Mouse (Mus musculus) heart, embryonic 14.5 days (tissue): ENCODE measurements around the gene Ddx55. TPM values are rescaled to one million over a fixed set of nuclear protein-coding genes. Genes with fewer than 3 reads are reported as not detected.
A peak's percentile ranks its signal among the peaks of the same experiment; 100 is the strongest.
"Not testable (repeated sequence)": the region's sequence is repeated elsewhere in the genome, so short reads cannot be mapped to it uniquely, and the experiment has no call there.

Source experiments
- ATAC-seq: fragments of 200-750 bp; cut with Nextera tagmentation; 2 replicates; pipeline ENCODE4 v1.8.0; 2017; ENCODE audit warnings: low read depth, moderate TSS enrichment; ENCODE audit not compliant: insufficient number of reproducible peaks, insufficient read depth, low FRiP score
- H3K27ac ChIP-seq, 2 experiments: fragments of 200-500 bp in 1 of 2; fragments of 300-500 bp in 1 of 2; sonication (generic) in 1 of 2; replicated peaks in 1 of 2; 2 replicates each; pipeline ENCODE4 v1.5.1; 2012 to 2014; ENCODE audit warnings: low read depth in 2 of 2, low read length in 2 of 2, control low read depth in 1 of 2, mild to moderate bottlenecking in 1 of 2, mixed read lengths in 1 of 2; ENCODE audit not compliant: control insufficient read depth in 1 of 2, insufficient read depth in 1 of 2
- H3K27me3 ChIP-seq: fragments of 300-500 bp; sonication (generic); 2 replicates; pipeline ENCODE4 v1.6.1; 2014; ENCODE audit warnings: mild to moderate bottlenecking, low read length, control low read depth; ENCODE audit not compliant: control insufficient read depth, insufficient read depth
- H3K36me3 ChIP-seq: fragments of 300-500 bp; sonication (generic); 2 replicates; pipeline ENCODE4 v1.6.1; 2014; ENCODE audit warnings: mild to moderate bottlenecking, control low read depth, low read length, mixed read lengths; ENCODE audit not compliant: control insufficient read depth, insufficient read depth
- H3K4me1 ChIP-seq, 2 experiments: fragments of 200-500 bp in 1 of 2; fragments of 300-500 bp in 1 of 2; sonication (generic) in 1 of 2; 2 replicates each; pipeline ENCODE4 v1.6.1; 2012 to 2014; ENCODE audit warnings: low read length in 2 of 2, control low read depth in 1 of 2, mixed read lengths in 1 of 2; ENCODE audit not compliant: control insufficient read depth in 2 of 2, insufficient read depth in 2 of 2
- H3K4me2 ChIP-seq: fragments of 300-500 bp; sonication (generic); 2 replicates; pipeline ENCODE4 v1.6.1; 2014; ENCODE audit warnings: mild to moderate bottlenecking, low read length
- H3K4me3 ChIP-seq, 2 experiments: fragments of 200-500 bp in 1 of 2; fragments of 300-500 bp in 1 of 2; sonication (generic) in 1 of 2; 2 replicates each; pipeline ENCODE4 v1.5.1; 2012 to 2014; ENCODE audit warnings: low read length in 2 of 2, mild to moderate bottlenecking in 2 of 2, control low read depth in 1 of 2, low read depth in 1 of 2, moderate library complexity in 1 of 2; ENCODE audit not compliant: control insufficient read depth in 1 of 2, insufficient read depth in 1 of 2
- H3K9ac ChIP-seq: fragments of 300-500 bp; sonication (generic); 2 replicates; pipeline ENCODE4 v1.6.1; 2014; ENCODE audit warnings: mild to moderate bottlenecking, low read length
- H3K9me3 ChIP-seq: fragments of 300-500 bp; sonication (generic); 2 replicates; pipeline ENCODE4 v1.6.1; 2016; ENCODE audit warnings: low read length, control low read depth; ENCODE audit not compliant: control insufficient read depth
- WGBS: fragments of 180-500 bp; shearing (Covaris S2); extraction: QIAGEN DNeasy Blood & Tissue Kit; methylation state at CpG from one replicate; pipeline ENCODE4 v1.1.7; 2014; 5-methylcytosine and 5-hydroxymethylcytosine counted together
- polyA plus RNA-seq: library from polyadenylated mRNA; unstranded; fragments of >200 nt; fragmentation: Nextera tagmentation; extraction: Ambion mirVana; gene quantifications from 2 replicates; pipeline ENCODE4 v1.2.1, GENCODE M21; 2014

Ddx55 gene
- polyA plus RNA-seq, 1 experiment from 2014 or later = 6.5 TPM

GRCm38 (mm10) chr5:124598224-124599174 lies 45.8 kb downstream of the Ddx55 start:
- Histone ChIP-seq H3K9me3 (no peaks in the 10 kb centered on the region), H3K4me3 (peak overlapping the region; percentile 75 to 80), H3K27me3 (no peaks in the 10 kb centered on the region), H3K4me2 (peak overlapping the region; percentile 93), H3K27ac (no peak overlapping the region), H3K36me3 (peaks cover 38% of the 10 kb centered on the region), H3K9ac (peak overlapping the region; percentile 73), H3K4me1 (peaks cover 2 to 4% of the 10 kb centered on the region in 2 experiments; a peak in 2 of 4 replicates)
- peak; percentile 98 for ATAC-seq
- 7% methylated on average over 30 of the region's 30 CpGs for WGBS

- H3K9ac ChIP-seq, H3K27ac ChIP-seq, H3K4me3 ChIP-seq, H3K27me3 ChIP-seq, H3K4me1 ChIP-seq, H3K4me2 ChIP-seq, ATAC-seq, H3K9me3 ChIP-seq: not testable (repeated sequence)
- H3K36me3 ChIP-seq = peaks cover 26% of the 10 kb centered on the region
- WGBS = 53% methylated on average over 8 of the region's 8 CpGs
These were observed 47.1 kb downstream of the Ddx55 start for GRCm38 (mm10) chr5:124599726-124600125.

GRCm38 (mm10) chr5:124602349-124602748 lies 49.7 kb downstream of the Ddx55 start:
- Histone ChIP-seq H3K4me3 (no peak overlapping the region), H3K4me2 (no peak overlapping the region), H3K27me3 (no peaks in the 10 kb centered on the region), H3K9ac (no peak overlapping the region), H3K4me1 (peaks cover 2 to 4% of the 10 kb centered on the region in 2 experiments; a peak in 2 of 4 replicates), H3K9me3 (no peaks in the 10 kb centered on the region), H3K27ac (no peak overlapping the region), H3K36me3 (no peaks in the 10 kb centered on the region)
- no peak for ATAC-seq
- 63% methylated on average over 5 of the region's 5 CpGs for WGBS

- Histone ChIP-seq H3K4me2 (no peak overlapping the region), H3K4me3 (no peak overlapping the region), H3K27ac (no peak overlapping the region), H3K36me3 (no peaks in the 10 kb centered on the region), H3K9me3 (no peaks in the 10 kb centered on the region), H3K9ac (no peak overlapping the region), H3K27me3 (no peaks in the 10 kb centered on the region), H3K4me1 (peaks cover 0 to 1% of the 10 kb centered on the region in 2 experiments; a peak in 1 of 4 replicates)
- ATAC-seq = no peak
- 65% methylated on average over 4 of the region's 4 CpGs for WGBS
These were observed 51.6 kb downstream of the Ddx55 start for GRCm38 (mm10) chr5:124604296-124604695.

- H3K27ac ChIP-seq = no peak overlapping the region
- no peaks in the 10 kb centered on the region for H3K27me3 ChIP-seq
- 82% methylated on average over 17 of the region's 17 CpGs for WGBS
- no peak overlapping the region for H3K4me2 ChIP-seq
- no peaks in the 10 kb centered on the region for H3K9me3 ChIP-seq
- no peak overlapping the region for H3K9ac ChIP-seq
- no peaks in the 10 kb centered on the region for H3K4me1 ChIP-seq
- H3K36me3 ChIP-seq = no peaks in the 10 kb centered on the region
- H3K4me3 ChIP-seq = no peak overlapping the region
- ATAC-seq = no peak
These were observed 52.5 kb downstream of the Ddx55 start for GRCm38 (mm10) chr5:124605041-124605622.

DNA sequence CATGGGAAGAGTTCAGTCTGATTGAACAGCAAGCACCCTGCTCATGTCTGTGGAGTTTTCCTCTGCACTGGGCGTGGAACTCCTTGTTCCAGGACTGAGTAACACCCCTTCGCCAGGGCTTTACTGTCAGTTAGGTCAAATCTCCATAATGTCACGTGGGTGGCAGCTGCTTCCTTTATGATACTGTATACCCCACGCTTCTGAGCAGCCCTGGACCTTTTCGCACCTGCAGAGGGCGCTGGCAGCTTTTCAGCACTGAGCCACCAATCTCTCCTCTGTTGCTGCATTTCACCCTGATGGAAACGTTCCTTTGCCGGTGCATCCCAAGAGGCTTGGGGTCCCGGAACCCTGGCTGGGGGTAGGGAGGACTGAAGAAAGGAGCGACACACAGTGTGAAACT lies 58.3 kb downstream of the Ddx55 start:
- Histone ChIP-seq H3K4me2 (no peak overlapping the region), H3K36me3 (no peaks in the 10 kb centered on the region), H3K9ac (no peak overlapping the region), H3K9me3 (no peaks in the 10 kb centered on the region), H3K4me1 (no peaks in the 10 kb centered on the region), H3K4me3 (no peak overlapping the region), H3K27me3 (no peaks in the 10 kb centered on the region), H3K27ac (no peak overlapping the region)
- 68% methylated on average over 10 of the region's 10 CpGs for WGBS
- ATAC-seq = no peak

DNA sequence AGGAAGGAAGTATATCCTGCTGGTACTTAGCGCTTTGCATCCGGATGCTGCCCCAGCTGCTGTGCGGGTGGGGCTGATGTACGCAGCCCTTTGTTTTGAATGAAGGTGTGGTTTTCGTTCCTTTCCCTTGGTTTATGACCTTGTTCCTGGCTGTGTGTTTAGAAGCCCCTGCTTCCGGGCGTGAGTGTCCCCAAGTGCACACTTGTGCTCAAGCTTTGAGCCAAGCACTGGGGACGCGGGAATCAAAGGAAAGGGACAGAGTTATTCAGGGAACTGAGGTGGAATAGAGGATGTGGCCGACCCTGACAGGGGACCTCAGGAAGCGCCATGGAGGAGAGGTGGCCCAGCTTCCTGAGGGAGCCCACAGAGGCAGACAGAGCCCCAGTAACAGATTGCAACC lies 62.0 kb downstream of the Ddx55 start:
- Histone ChIP-seq H3K4me3 (no peak overlapping the region), H3K27me3 (no peaks in the 10 kb centered on the region), H3K9ac (no peak overlapping the region), H3K4me1 (no peaks in the 10 kb centered on the region), H3K36me3 (no peaks in the 10 kb centered on the region), H3K27ac (no peak overlapping the region), H3K9me3 (no peaks in the 10 kb centered on the region), H3K4me2 (no peak overlapping the region)
- ATAC-seq = no peak
- 73% methylated on average over 11 of the region's 11 CpGs for WGBS
